Mouse (Mus musculus) ES-E14 (cell line): Measurements from ENCODE around the gene Col8a2. TPM values are rescaled to one million over a fixed set of nuclear protein-coding genes. Genes with fewer than 3 reads are reported as not detected.

Experiments used
- DNase-seq: peaks from one replicate; pipeline ENCODE4 v3.0.0-alpha.2; 2013; ENCODE audit warnings: low read depth, low spot score
- H3K27ac ChIP-seq: 2 replicates; pipeline ENCODE4 v1.5.1; 2012; ENCODE audit warnings: low read depth, mild to moderate bottlenecking, low read length, moderate library complexity, mixed read lengths; ENCODE audit not compliant: poor library complexity, insufficient read depth, severe bottlenecking
- H3K36me3 ChIP-seq: 2 replicates; pipeline ENCODE4 v1.6.1; 2012; ENCODE audit warnings: mild to moderate bottlenecking, low read length, moderate library complexity, mixed read lengths; ENCODE audit not compliant: control insufficient read depth, poor library complexity, insufficient read depth, severe bottlenecking
- H3K4me1 ChIP-seq, 2 experiments: fragments of 150-350 bp in 1 of 2; sonication (generic) in 1 of 2; 2 replicates each; pipeline ENCODE4 v1.6.1; 2012; ENCODE audit warnings: low read length in 2 of 2, mild to moderate bottlenecking in 1 of 2, mixed read lengths in 1 of 2; ENCODE audit not compliant: control insufficient read depth in 2 of 2, insufficient read depth in 2 of 2, poor library complexity in 1 of 2
- H3K4me3 ChIP-seq, 2 experiments: fragments of 150-350 bp in 1 of 2; sonication (generic) in 1 of 2; 2 replicates each; pipeline ENCODE4 v1.5.1; 2012; ENCODE audit warnings: low read length in 2 of 2, low read depth in 1 of 2, mild to moderate bottlenecking in 1 of 2, mixed read lengths in 1 of 2; ENCODE audit not compliant: insufficient read depth in 1 of 2, poor library complexity in 1 of 2, severe bottlenecking in 1 of 2
- H3K9ac ChIP-seq: 2 replicates; pipeline ENCODE4 v1.6.1; 2012; ENCODE audit warnings: low read depth, mild to moderate bottlenecking, low read length, mixed read lengths; ENCODE audit not compliant: poor library complexity, insufficient read depth, severe bottlenecking
- H3K9me3 ChIP-seq: fragments of 150-350 bp; sonication (generic); 2 replicates; pipeline ENCODE4 v1.6.1; 2012; ENCODE audit warnings: low read depth, mild to moderate bottlenecking, low read length; ENCODE audit not compliant: control insufficient read depth, insufficient read depth
- CHD2 ChIP-seq: IDR thresholded peaks from 2 replicates; pipeline ENCODE4 v1.6.1; 2014; ENCODE audit warnings: mild to moderate bottlenecking, low read depth, low read length, inconsistent platforms
- HCFC1 ChIP-seq: IDR thresholded peaks from 2 replicates; pipeline ENCODE4 v1.6.1; 2012; ENCODE audit warnings: low read length, inconsistent platforms, borderline replicate concordance; ENCODE audit not compliant: insufficient read depth
- MAFK ChIP-seq: IDR thresholded peaks from 2 replicates; pipeline ENCODE4 v1.6.1; 2014; ENCODE audit warnings: mild to moderate bottlenecking, low read depth, low read length, inconsistent platforms; ENCODE audit not compliant: insufficient read depth
- ZC3H11A ChIP-seq: IDR thresholded peaks from 2 replicates; pipeline ENCODE4 v1.6.1; 2012; ENCODE audit warnings: low read depth, mild to moderate bottlenecking, inconsistent platforms, low read length, borderline replicate concordance
- ZNF384 ChIP-seq: IDR thresholded peaks from 2 replicates; pipeline ENCODE4 v1.6.1; 2012; ENCODE audit warnings: low read depth, low read length, inconsistent platforms
- in situ Hi-C, 2 experiments: fragments of 600-800 bp; cut with MboI; formaldehyde crosslinking; loops; one replicate each; pipeline ENCODE4 v1.15.1; 2025; ENCODE audit warnings: low sequenced_read_pairs in 2 of 2, inconsistent platforms in 1 of 2; ENCODE audit not compliant: unreplicated experiment in 2 of 2
- total RNA-seq: library from RNA; depleted of rRNA; stranded (reverse); fragments of 300-350 nt; gene quantifications from 2 replicates; pipeline ENCODE4 v1.2.3, GENCODE M21; 2012

Col8a2 gene
- total RNA-seq, 1 experiment = 3.7 TPM

- Histone ChIP-seq H3K27ac (no peak overlapping the region), H3K36me3 (no peaks in the 10 kb centered on the region), H3K9ac (no peak overlapping the region), H3K4me3 (no peak overlapping the region), H3K4me1 (peaks cover 2 to 20% of the 10 kb centered on the region in 2 experiments; a peak in 1 of 4 replicates), H3K9me3 (no peaks in the 10 kb centered on the region)
- TF ChIP-seq ZC3H11A (no peak), MAFK (no peak), HCFC1 (no peak), ZNF384 (no peak), CHD2 (no peak)
- no peak for DNase-seq
- in situ Hi-C loops = no loop called here
Observed at GRCm38 (mm10) chr4:126283582-126283981, 3.0 kb upstream of the Col8a2 start.

GRCm38 (mm10) chr4:126287302-126287995, 856 bp downstream of the Col8a2 start:
- TF ChIP-seq MAFK = no peak
- no peak for TF ChIP-seq ZNF384
- TF ChIP-seq ZC3H11A = no peak
- TF ChIP-seq HCFC1 = no peak
- Histone ChIP-seq H3K36me3 (no peaks in the 10 kb centered on the region), H3K4me1 (peaks cover 2 to 10% of the 10 kb centered on the region in 2 experiments; a peak in 1 of 4 replicates), H3K9me3 (no peaks in the 10 kb centered on the region), H3K9ac (no peak overlapping the region), H3K4me3 (no peak overlapping the region), H3K27ac (no peak overlapping the region)
- in situ Hi-C loops = no loop called here
- DNase-seq = no peak

- Histone ChIP-seq H3K27ac (no peak overlapping the region), H3K9me3 (no peaks in the 10 kb centered on the region), H3K9ac (no peak overlapping the region), H3K4me3 (peak overlapping the region; percentile 22 to 43; a peak in 2 of 4 replicates), H3K4me1 (peaks cover 2 to 10% of the 10 kb centered on the region in 2 experiments; a peak in 1 of 4 replicates), H3K36me3 (no peaks in the 10 kb centered on the region)
- in situ Hi-C loops = no loop called here
- TF ChIP-seq ZNF384 = no peak
- no peak for TF ChIP-seq HCFC1
- no peak for TF ChIP-seq MAFK
- TF ChIP-seq CHD2 = no peak
- TF ChIP-seq ZC3H11A = no peak
- no peak for DNase-seq
Observed at GRCm38 (mm10) chr4:126288085-126288666, 1.6 kb downstream of the Col8a2 start.

DNA sequence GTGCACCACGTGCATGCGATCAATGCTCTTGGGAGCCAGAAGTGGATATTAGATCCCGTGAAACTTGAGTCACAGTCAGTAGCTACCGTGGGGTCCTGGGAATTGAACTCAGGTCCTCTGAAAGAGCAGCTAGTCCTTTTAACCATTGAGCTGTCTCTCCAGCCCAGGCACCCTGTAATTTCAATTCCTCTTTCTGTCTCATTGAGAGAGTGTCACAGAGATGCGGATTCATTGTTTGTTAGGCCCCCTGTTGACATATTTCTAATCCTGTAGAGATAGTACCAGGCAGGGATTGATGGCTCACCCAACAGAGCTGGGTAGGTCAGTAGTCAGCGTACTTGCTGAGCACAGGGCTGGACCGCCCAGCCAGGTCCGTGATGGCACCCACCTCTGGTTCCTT, 3.7 kb downstream of the Col8a2 start:
- Histone ChIP-seq H3K4me3 (no peak overlapping the region), H3K4me1 (peaks cover 2 to 6% of the 10 kb centered on the region in 2 experiments; a peak in 1 of 4 replicates), H3K9me3 (no peaks in the 10 kb centered on the region), H3K36me3 (no peaks in the 10 kb centered on the region), H3K27ac (no peak overlapping the region), H3K9ac (no peak overlapping the region)
- no peak for TF ChIP-seq MAFK
- TF ChIP-seq CHD2 = no peak
- no peak for TF ChIP-seq ZC3H11A
- no peak for TF ChIP-seq HCFC1
- TF ChIP-seq ZNF384 = no peak
- DNase-seq = no peak
- in situ Hi-C loops = no loop called here
